Mouse (Mus musculus): ENCODE data around the gene Nfix.

DNA sequence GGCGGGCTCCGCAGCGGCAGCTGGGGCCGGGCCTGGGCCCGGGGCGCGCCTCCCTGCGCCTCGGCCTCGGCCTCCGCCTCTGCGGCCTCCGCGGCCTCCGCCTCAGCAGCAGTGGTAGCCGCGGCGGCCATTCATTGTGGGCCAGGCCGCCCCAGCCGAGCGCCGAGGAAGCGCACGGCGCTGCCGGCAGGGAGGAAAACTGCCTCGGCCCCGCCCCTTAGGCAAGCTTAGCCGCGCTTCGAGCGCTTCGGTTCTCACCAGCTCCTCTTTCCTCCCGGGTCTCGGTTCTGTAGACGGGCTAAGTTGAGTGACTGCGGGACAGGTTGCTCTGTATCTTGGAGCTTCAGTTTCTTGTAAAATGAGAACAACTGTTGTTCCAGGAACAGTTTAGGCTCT is 112.4 kb downstream of the Nfix start, which contains the start of gene Nacc1:
- TF ChIP-seq CTCF (IDR thresholded peaks at IDR 0.05; ENCODE audit: extremely low read depth, insufficient read depth, low read length) = no peak
- TF ChIP-seq POLR2A (IDR thresholded peaks at IDR 0.05; ENCODE audit: extremely low read depth, insufficient read depth, low read length) = no peak

Measured in cortical plate, adult 2 months (tissue).